Mouse (Mus musculus) telencephalon, adult 2 months (tissue): ENCODE measurements around the gene Grid2ip.

Experiments
- DNase-seq: peaks from one replicate; pipeline ENCODE4 v3.0.0-alpha.2; 2011; ENCODE audit warnings: low read depth, low spot score

Gene Grid2ip

DNA sequence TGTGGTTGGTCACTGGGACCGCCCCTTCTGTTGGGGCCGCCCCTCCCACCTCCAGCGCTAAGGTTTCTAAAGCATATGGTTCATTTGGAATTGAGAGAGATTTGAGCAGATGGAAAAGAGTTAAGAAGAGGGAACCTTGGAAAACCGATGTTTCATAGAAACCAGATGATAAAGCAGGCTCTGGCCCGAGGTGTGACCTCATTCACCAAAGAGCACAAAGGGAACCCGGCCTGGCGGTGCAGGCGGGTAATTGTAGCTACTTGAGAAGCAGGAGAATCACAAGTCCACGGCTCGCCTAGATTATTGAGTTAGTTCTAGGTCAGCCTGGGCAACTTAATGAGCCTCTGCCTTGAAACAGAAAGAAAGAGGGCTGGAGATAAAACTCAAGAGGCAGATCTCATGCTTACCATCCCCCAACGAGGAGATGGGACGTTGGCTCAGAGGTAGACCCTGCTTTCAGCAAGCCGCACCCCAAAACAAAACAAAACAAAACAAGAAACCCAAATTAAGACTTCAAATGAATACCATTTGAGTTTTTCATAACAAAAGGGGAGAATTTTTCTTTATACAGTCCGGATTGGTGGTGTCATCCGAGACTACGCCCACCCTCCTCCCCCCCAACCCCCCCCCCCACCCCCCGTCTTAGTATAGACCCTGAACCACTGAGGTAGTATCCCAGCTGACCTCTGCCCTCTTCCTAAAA, at the start of gene Grid2ip:
TSS of gene Grid2ip (plus strand) at position 653 of the 703 bp plus-strand sequence.
- DNase-seq, result no peak

DNA sequence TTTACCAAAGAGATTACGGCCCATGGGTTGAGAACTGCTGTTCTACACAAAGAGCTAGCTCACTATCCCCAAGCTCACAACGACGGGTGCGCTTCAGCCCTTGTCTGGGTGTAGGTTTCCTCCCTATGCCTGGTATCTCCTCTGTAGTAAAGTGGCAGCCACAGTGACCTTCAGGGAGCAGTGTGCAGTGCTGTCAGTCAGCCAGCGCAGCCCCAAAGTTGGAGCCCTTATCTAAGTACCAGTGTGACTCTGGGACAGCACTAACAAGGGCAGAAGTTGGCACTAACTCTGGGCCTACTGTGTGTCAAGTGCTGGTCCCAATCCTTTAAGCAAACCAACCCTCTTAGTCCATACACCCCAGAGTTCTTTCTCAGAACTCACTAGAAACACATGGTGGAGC, 48.3 kb upstream of the Grid2ip start:
- no peak for DNase-seq

DNA sequence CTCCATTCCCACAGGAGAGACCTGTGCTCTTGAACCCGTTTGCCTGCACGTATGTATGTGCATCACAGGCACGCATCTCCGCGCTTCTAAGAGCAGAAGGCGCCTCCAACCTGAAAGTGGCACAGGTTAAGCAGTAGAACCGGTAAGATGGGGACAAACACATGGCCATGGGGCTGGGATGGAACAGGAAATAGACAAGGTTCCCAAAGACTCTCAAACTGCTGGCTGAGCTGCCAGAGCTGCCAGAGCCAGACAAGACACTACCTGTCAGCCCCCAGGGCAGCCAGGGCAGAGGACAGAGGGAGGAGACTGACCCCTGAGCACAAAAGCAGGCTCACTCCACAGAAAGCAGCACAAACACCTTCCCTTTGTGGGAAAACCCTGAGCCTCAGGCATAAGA, 47.2 kb upstream of the Grid2ip start:
- no peak for DNase-seq

DNA sequence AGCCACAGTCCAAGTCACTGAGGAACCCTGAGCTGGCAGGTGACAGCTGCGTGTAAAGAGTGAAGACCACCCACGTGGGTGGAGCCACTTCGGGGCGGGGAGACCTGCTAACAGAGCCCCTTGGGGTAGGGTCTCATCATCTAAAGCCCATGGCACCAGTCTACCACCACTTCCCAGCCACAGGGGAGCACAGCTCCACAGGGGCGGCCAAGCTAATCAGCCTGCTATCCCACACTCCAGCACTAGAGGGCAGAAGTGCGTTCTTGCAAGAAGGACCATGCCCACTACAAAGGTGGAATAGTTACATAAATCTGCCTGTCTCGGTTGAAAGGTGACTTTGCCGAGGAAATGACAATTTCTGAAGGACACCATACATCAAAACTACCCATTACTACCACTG, 45.3 kb upstream of the Grid2ip start:
- peak; percentile 41 for DNase-seq

DNA sequence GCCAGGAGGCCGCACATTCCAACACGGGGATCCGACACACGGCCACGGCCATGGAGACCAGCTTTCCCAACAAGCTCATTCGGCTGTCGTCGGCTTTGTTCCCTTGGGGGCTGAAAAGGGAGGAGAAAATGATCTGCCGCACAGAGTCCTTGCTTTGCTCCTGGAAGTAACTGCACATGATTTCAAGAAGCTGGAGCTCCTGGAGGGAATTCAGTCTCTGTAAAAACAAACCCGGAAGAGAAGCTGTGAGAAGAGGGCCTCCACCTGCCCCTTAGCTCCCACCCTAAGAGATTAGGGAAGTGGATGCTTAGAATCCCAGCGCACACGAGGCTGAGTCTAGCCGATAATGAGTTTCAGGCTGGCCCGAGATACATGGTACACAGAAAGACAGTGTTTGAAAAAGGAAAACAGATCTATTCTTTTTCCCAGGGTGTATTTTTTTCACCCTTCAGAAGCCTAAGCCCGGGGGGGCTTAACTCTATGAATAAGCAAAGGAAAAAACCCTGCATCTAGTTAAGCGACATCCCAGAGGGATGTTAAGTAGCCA, 42.9 kb upstream of the Grid2ip start:
- DNase-seq, result no peak

DNA sequence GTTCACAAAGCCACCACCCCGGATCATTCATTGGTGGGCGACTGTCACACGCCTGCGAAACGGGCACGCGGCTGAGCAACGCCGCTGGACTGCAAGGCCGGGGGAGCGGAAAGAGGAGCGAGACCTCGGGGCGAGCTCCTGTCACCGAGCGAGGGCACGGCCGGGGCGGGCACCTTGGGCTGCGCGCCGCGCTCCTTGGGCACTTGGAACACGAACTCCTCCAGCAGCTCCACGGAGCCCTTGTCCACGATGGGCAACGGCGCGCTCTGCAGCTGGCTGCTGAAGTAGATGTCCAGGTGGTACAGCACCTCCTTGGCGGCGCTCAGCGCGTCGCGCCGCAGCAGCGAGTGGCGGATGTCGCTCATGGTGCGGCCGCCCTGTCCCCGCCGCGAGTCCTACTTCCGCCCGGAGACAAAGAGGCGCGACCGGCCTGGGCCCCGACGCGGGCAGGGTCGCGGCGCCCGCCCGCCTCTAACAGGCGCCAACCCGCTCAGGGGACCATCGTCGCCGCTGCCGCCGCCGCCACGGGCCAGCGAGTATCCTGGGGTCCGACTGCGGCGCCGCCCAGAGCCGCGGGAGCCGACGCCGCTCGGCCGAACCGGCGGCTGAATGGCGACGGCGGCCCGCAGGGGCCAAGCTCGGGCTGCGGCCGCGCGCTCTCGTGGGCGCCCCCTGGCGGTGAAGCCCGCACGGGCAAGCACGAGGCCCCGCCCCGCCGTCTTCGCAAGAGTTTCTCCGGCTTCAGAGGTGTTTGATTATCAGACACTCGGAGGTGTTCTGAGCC, 42.2 kb upstream of the Grid2ip start, which contains the start of gene E130309D02Rik:
TSS of gene E130309D02Rik (minus strand) at position 631 of the 784 bp plus-strand sequence.
- peak; percentile 47 for DNase-seq

DNA sequence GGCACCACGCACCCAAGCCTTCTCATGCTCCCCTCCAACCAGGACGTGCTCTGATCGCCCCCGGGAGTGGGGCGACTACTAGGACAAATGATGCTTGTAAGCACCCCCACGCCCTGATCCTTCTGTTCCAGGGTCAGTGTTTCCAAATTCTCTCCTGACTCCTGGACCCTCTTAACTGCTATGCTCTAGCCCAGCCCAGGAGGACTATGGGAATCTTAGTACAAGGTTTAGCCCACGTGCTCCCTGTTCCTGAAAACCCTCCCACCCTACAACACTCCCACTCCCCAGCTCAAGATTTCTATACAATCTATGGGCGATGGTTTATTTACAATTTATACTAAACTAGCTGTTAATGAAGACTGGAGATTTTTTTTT, 41.6 kb upstream of the Grid2ip start:
- no peak for DNase-seq

DNA sequence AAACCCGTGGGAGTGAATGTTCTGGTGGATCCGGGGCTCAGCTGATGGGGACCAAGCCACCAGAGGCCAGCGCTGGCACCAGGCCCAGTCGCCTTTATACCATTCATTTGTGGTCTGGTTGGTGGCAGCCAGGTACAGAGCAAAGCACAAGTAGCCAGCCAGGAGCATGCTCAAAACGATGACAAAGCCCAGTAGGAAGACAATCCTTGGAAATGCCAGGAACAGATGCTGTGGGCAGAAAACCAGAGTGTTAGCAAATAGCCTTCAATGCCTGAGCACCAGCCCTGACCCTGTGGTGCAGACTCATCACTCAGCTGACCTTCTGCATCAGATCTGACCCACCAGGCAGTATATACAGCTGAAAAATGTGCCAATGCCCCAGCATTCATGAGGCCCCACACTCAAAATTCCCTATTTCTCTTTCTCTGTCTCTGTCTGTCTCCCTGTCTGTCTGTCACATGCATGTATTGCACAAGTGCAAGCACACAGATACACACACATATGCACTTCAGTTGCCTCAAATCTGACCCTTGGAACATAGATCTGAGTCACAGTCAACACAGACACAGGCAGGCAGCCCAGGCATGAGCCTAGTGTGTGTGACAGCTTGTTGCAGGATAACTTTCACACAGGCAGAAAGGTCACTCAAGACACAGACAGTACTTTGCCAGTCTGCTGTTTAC, 40.4 kb upstream of the Grid2ip start:
- no peak for DNase-seq

DNA sequence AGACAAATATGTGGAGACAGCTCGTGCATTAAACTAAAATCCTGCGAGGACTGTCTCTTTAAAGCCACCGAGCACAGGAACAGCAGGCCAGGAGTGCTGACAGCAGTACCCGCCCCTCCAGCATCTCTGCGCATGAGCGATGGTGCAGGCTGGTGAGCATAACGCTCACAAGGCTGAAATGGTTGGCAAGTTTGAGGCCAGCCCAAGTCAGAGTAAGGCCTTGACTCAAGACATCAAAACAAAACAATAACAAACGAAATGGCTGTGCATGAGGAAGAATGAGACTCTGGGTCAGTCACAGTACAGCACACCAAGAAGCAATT, 39.9 kb upstream of the Grid2ip start:
- DNase-seq, result no peak

DNA sequence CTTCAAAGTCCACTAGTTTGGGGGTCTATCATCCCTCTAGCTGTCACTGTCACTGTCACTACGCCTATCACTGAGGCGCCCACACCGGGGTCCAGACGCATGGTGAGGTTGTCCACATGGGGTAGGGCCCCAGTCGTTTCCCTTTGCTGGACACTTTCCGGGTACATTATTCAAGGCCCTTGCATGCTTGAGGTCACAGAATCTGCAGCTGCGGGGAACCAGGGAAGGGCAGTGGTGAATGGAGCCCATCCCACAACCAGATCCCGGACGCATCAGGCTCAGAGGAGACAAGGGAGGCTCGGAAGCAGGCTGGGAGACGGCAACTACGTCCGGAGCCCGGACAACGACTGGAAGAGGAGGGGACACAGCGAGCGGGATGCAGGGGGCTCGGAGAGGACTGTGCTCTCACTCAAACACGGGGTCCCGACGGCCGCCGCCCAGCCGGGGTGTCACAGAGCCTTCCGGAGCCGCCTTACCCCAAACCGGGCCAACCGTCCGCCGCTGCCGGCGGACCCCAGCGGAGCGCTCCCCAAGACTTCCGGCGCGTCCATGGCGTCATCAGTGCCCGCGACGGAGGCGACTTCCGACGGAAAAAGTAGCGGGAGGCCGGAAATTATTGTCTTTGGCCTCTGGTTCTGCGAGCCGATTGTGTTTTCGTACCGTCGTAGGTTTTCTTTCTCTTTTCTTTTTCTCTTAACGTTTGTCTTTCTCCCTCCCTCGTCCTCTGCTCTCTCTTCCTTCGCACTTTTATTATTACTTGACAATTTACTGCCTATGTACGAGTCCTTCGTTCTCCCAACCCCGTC, 28.2 kb upstream of the Grid2ip start, which contains the start of gene Zdhhc4:
TSS of gene Zdhhc4 (minus strand) at position 567 of the 806 bp plus-strand sequence.
- DNase-seq, result peak; percentile 83

DNA sequence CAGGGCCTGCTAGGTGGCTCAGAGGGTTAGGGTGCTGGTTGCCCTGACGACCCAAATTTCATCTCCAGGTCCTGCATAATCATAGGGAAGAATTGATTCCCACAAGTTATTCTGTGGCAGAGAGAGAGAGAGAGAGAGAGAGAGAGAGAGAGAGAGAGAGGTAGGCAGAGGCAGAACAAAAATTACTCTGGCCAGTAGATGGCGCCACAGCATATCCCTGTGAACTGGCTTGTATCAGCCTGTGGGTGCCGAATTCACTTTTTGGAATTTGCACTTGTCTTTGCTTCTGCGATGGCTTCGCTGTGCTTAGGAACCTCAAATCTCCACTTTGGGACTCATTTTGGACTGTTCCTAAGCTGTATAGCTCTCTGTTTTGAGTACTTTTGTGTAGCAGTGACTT, 23.3 kb upstream of the Grid2ip start:
- peak; percentile 70 for DNase-seq

DNA sequence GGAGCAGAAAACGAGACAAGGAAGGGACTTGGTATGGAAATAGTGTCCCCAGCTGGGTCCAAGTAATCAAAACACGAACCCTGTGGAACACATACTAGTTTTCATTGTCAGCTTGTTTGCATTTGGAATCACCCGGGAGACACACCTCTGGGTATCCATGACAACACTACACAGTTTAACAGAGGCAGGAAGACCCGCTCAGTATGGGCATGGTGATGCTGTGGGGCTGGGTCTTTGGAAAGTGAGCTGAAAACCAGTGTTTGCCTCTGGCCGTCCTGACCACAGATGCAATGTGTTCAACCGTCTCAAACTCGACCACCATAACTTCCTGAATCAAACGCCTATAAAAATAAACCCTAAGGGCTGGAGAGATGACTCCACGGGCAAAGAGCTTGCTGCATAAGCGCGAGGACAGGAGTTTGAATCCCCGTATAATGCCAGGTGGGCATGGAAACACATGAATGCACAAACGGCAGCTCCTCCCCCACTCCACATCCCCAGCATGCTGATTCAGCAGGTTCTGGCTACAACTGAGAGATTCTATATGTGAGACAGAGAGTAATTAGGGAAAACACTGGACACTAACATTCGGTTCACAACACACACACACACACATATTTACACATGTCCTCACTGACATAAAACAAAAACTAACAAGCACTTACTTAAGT, 22.6 kb upstream of the Grid2ip start:
- no peak for DNase-seq

DNA sequence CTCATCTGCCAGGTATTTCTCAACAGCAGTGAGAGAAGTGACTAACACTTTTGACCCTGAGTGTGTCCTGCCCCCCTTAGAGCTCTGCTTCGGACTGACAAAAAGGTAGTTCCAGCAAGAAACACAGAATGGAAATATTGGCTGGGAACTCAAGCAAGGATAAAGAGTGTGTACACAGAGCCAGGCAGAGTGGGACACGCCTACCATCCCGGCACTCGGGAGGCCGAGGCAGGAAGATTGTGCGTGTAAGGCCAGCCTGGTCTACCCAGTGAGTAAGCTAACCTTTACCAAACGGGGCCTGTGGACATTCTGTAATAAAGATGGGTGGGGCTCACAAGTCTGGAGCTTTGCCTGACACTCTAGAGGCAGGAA, 22.1 kb upstream of the Grid2ip start:
- DNase-seq, result no peak

DNA sequence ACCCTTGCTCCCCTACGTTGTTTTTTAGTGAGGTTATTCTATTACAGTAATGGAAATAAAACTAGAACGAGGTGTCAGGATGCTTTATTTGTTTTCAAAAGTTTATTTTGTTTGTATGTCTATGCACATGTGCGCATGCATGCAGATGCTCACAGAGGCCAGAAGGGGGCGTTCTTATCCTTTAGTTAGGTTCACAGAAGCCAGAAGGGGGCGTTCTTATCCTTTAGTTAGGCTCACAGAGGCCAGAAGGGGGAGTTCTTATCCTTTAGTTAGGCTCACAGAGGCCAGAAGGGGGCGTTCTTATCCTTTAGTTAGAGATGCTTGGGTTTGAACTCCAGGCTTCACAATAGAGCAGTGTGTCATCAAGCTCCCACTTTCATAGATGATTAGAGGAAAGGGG, 20.6 kb upstream of the Grid2ip start:
- DNase-seq, result no peak

DNA sequence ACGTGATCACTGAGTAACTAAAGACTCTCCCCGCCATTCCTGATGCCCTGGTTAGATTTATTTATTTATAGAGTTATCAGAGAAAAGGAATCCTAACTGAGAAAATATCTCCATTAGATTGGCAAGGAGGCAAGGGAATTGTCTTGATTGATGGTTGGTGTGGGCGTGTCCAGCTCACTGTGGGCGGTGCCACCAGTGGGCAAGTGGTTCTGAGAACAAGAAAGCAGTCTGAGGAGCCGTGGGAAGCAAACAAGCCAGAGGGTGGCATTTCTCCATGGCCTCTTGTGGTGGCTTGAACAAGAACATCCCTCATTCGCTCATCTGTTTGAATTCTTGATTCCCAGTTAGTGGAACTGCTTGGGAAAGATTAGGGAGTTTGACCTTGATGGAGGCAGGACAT, 17.5 kb upstream of the Grid2ip start:
- no peak for DNase-seq

DNA sequence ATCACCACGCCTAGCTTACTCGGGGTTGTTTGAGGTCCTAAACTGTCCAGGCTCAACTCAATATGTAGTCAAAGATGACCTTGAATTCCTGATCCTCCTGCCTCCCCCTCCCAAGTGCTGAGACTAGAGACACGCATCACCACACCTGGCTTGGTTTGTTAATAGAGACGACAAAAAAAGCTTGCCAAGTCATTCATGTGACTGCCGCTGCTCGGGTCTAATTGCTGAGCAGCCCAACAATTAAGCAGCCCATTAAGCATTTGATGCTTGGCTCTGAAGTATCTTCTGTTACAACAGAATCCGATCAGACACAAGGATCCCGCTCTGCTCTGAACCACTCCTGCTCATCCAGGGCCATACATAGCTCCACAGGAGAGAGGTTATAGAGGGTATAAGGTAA, 10.8 kb upstream of the Grid2ip start:
- no peak for DNase-seq

DNA sequence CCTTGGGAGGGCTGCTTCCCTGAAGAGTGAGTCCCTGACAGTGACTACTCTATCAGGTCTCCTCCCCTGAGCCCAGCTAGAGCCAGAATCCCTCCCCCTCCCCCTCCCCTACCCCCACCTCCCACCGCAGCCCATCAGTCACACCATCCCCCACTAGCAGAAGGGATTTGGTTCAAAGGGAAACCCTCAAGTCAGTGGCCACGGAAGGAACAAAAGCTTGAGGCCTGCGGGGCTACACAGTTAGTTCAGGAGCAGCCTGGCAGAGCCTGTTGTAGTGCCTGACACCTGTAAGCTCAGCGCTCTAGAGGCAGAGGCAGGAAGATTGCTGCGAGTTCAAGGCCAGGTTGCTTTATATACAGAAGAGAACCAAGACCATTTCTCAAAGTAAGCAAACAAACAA, 1.1 kb upstream of the Grid2ip start:
- no peak for DNase-seq

DNA sequence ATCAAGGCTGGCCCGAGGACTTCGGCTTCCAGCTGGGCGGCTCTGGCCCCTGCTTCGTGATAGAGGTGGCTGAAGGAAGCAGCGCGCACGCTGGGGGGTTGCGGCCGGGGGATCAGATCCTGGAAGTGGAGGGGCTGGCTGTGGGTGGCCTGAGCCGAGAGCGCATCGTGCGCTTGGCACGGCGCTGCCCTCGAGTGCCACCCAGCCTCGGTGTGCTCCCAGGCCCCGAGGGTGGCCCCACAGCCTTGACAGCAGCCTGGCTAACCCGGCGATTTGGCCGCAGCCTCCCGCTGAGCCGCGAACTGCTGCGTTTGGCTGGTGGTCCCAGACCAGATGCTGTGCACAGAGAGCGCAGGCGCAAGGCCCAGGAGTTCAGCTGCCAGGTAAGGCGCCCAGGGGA, 426 bp downstream of the Grid2ip start:
- no peak for DNase-seq

DNA sequence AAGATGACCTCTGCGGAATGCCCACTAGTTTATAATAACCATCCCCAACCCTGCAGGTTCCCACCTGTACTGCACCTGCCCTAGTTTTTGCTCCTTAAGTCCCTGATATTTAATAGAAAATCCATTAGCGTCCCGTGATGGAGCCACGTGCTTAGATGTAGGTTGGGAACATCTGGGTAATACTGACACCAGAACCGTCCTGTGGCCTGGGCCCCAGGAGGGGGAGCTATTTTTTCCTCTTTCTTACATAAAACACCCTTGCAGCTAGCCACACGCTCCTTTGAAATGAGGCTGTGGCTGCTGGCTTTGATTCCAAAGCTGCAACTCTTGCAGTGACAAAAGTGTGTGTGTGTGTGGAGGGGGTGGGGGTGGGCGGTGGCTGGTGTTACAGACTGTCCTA, 2.1 kb downstream of the Grid2ip start:
- DNase-seq, result no peak

DNA sequence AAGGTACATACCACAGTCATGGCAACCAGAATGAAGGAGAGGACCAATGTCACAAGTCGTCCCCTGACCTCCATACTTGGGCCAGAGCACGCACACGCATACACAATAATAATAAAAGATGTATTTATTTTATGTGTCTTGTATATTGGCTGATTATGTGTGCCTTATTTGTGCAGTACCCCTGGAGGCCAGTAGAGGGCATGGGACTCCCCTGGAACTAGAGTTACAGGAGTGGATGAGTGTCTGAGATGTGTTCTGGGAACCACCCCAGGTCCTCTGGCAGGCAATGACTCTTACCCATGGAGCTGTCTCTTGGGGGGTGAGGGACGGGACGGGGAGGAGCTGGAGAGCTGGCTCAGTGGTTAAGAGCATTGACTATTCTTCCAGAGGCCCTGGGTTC, 2.9 kb downstream of the Grid2ip start:
- no peak for DNase-seq

DNA sequence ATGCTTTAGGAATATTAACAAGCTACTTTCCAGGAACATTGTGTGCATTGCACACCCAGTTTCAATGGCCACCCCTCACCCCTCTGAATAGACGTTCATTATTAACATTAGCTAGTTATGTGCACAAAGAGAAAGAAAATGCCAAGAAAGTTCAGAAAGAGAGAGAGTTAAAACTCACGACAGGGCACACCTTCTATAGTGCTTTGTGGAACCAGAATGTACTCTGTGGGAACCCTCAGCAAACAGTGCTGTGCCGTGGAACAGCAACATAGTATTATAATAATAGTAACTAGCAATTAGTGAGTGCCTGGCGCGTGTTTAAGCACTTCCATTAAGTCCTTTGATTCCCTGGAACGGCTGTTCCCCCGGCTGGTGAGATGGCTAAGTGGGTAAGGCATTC, 4.3 kb downstream of the Grid2ip start:
- no peak for DNase-seq
